Mouse (Mus musculus) intestine, embryonic 15.5 days (tissue): ENCODE measurements around the gene Ncl. TPM values are rescaled to one million over a fixed set of nuclear protein-coding genes. Genes with fewer than 3 reads are reported as not detected.

Experiments
- ATAC-seq: fragments of 200-750 bp; cut with Nextera tagmentation; 2 replicates; pipeline ENCODE4 v1.8.0; 2017; ENCODE audit warnings: moderate TSS enrichment, moderate library complexity
- H3K27ac ChIP-seq: fragments of 300-500 bp; sonication (generic); 2 replicates; pipeline ENCODE4 v1.5.1; 2015; ENCODE audit warnings: mild to moderate bottlenecking, inconsistent platforms
- H3K27me3 ChIP-seq: fragments of 300-500 bp; sonication (generic); replicated peaks from 2 replicates; pipeline ENCODE4 v1.6.1; 2015; ENCODE audit warnings: inconsistent platforms
- H3K36me3 ChIP-seq: fragments of 300-500 bp; sonication (generic); 2 replicates; pipeline ENCODE4 v1.6.1; 2015; ENCODE audit warnings: inconsistent platforms
- H3K4me1 ChIP-seq: fragments of 300-500 bp; sonication (generic); replicated peaks from 2 replicates; pipeline ENCODE4 v1.6.1; 2015; ENCODE audit warnings: inconsistent platforms
- H3K4me2 ChIP-seq: fragments of 300-500 bp; sonication (generic); replicated peaks from 2 replicates; pipeline ENCODE4 v1.6.1; 2015; ENCODE audit warnings: mild to moderate bottlenecking, inconsistent platforms
- H3K4me3 ChIP-seq: fragments of 300-500 bp; sonication (generic); replicated peaks from 2 replicates; pipeline ENCODE4 v1.5.1; 2015; ENCODE audit warnings: inconsistent platforms
- H3K9ac ChIP-seq: fragments of 300-500 bp; sonication (generic); 2 replicates; pipeline ENCODE4 v1.6.1; 2015; ENCODE audit warnings: inconsistent platforms
- H3K9me3 ChIP-seq: fragments of 300-500 bp; sonication (generic); 2 replicates; pipeline ENCODE4 v1.6.1; 2016; ENCODE audit warnings: inconsistent platforms
- WGBS: fragments of 180-500 bp; shearing (Covaris S2); methylation state at CpG from one replicate; pipeline ENCODE4 v1.1.7; 2015; 5-methylcytosine and 5-hydroxymethylcytosine counted together
- polyA plus RNA-seq: library from polyadenylated mRNA; unstranded; fragments of >200 nt; fragmentation: Nextera tagmentation; extraction: Ambion mirVana; gene quantifications from 2 replicates; pipeline ENCODE4 v1.2.1, GENCODE M21; 2015

Ncl gene
- polyA plus RNA-seq, 1 experiment from 2014 or later = 451 TPM

DNA sequence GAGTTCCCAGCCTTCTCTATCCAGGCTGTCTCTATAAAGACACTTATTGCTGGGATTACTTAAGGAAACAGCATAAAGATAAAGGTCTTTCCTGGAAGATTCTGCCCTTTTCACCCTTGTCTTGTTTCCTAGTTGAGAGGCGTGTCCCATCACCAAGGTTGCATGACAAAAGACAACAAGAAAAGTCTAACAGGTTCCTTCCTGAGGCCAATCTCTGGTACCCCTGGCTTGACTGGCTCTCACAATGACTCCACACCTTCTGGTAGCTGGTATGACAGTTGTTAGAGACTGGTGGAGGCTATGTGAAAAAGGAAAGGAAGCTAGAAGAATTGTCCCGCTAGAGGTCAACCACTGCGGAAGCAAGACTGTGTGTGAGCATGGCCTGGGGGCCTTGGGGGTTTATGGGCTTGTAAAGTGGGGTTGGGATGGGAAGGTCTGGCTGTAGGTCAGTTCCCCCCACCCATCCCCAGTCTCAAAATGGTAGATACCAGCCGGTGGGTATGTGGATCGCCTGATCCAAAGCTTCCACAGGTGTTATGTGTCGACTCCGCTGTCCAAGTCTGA is 49.8 kb downstream of the Ncl start:
- no peak overlapping the region for H3K4me2 ChIP-seq
- no peaks in the 10 kb centered on the region for H3K36me3 ChIP-seq
- no peak overlapping the region for H3K4me3 ChIP-seq
- H3K9ac ChIP-seq = no peak overlapping the region
- no peaks in the 10 kb centered on the region for H3K4me1 ChIP-seq
- 83% methylated on average over 7 of the region's 7 CpGs for WGBS
- ATAC-seq = no peak
- H3K9me3 ChIP-seq = no peaks in the 10 kb centered on the region
- H3K27ac ChIP-seq = no peak overlapping the region
- peaks cover 7% of the 10 kb centered on the region; the same call in 1 of the 2 replicates for H3K27me3 ChIP-seq

DNA sequence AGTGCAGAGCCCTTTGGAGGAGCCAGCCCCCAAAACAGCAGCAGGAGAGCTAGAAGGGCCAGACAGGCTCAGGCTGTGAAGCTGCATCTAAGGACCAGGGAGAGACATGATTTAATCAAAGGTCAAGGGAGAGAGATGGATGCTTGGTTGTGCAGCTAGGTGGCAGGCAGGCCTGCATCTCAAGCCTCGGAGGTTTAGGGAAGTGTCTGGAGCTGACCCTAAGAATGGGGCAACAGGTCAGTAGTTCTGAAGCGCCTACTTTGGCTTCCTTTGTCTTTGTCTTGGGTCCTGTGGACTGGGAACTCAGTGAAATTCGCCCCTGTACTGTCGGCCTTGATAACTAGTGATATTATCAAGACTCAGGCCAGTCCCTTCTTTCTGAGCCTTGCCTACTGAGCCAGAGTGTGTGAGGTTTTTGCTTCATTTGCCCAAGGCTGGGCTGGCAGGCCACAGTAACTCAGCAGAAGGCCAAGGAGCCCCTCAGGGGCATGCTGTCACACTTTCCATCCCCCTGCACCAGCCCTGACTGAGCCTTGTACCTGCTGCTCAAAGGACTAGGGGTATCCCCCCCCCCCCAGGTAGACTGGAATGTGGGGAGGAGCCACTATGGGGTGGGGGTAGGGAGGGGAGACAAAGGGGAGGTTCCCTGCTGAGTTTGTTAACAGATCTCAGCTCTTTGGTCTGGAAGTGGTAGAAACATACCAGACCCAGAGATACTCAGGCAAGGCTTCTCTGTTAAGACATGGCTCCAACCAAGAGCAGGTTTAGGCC is 51.1 kb downstream of the Ncl start:
- no peak overlapping the region for H3K4me3 ChIP-seq
- H3K27ac ChIP-seq = no peak overlapping the region
- ATAC-seq = no peak
- no peaks in the 10 kb centered on the region for H3K9me3 ChIP-seq
- H3K36me3 ChIP-seq = no peaks in the 10 kb centered on the region
- WGBS = 58% methylated on average over 4 of the region's 4 CpGs
- peaks cover 11% of the 10 kb centered on the region; the same call in 1 of the 2 replicates for H3K4me1 ChIP-seq
- peaks cover 20% of the 10 kb centered on the region for H3K27me3 ChIP-seq
- H3K9ac ChIP-seq = no peak overlapping the region
- H3K4me2 ChIP-seq = no peak overlapping the region

DNA sequence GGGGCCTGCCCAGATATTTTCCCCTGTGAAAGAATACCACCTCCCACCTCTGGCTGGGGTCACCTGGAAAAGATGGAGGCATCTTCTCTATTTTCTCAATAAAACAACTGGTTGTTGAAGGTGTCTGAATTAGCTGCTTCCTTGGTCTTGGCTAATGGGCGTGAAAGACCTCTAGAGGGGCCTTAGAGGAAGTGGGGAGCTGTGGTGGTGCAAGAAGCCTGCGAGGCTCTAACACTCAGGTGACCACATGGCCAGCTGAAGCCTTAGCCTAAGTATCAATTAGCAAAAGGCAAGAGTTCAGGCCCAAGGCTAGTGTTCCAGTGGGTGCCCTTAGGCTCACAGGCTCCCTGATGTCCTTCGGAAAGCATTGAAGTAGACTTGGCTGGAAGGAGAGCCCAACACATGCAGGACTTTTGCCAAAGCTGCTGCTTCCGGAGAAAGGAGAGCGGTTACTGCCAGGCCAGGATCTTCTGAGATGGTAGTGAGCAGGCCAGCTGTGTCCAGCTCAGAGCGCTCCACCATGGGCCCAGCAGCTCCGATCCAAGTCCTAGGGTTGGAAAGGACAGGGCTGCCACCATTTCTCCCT is 51.9 kb downstream of the Ncl start:
- peaks cover 22% of the 10 kb centered on the region for H3K27me3 ChIP-seq
- WGBS = 89% methylated on average over 7 of the region's 7 CpGs
- no peak overlapping the region for H3K4me2 ChIP-seq
- H3K4me3 ChIP-seq = no peak overlapping the region
- no peak for ATAC-seq
- no peak overlapping the region for H3K27ac ChIP-seq
- H3K36me3 ChIP-seq = no peaks in the 10 kb centered on the region
- H3K4me1 ChIP-seq = peaks cover 16% of the 10 kb centered on the region
- no peaks in the 10 kb centered on the region for H3K9me3 ChIP-seq
- H3K9ac ChIP-seq = no peak overlapping the region

DNA sequence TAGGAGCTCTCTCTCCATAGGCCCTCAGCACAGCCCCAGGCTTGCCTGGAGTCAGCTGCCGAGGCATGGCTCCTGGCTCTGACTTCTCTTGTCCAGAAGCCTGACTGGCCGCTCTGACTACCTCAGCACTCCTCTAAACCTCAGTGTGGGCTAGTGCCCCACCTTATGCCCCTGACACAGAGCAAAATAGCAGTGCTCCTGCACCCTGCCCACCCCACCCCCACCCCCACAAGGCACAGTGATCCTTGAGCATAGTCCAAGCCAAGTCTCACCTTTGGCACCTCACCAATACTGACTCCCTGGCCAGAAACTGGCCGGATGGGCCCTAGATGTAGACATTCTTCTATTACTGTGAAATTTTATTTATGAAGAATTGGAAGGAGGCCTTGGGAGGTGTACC is 52.5 kb downstream of the Ncl start:
- no peak overlapping the region for H3K4me2 ChIP-seq
- H3K4me3 ChIP-seq = no peak overlapping the region
- H3K4me1 ChIP-seq = peaks cover 16% of the 10 kb centered on the region
- H3K9me3 ChIP-seq = no peaks in the 10 kb centered on the region
- no peaks in the 10 kb centered on the region for H3K36me3 ChIP-seq
- WGBS = 89% methylated on average over 3 of the region's 3 CpGs
- no peak for ATAC-seq
- peaks cover 22% of the 10 kb centered on the region for H3K27me3 ChIP-seq
- no peak overlapping the region for H3K9ac ChIP-seq
- no peak overlapping the region for H3K27ac ChIP-seq

DNA sequence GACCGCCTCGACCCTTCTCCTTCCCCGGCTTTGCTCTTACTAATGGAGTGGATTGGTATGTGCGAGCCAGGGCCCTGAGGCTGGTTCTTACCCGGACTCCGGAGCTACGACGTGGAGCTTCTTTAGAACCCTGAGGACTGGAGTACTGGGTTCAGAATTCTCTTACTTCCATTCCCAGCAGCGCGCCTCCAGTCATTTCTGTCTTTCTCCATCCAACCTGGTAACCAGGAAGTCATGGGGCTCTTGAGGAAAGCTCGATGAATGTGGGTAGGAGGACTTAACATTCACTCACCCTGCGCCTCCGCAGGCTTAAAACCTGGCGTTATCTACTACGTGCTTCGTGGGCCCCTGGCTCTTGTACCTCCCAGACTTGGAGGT is 55.3 kb downstream of the Ncl start:
- Histone ChIP-seq H3K4me1 (peaks cover 16% of the 10 kb centered on the region), H3K9me3 (no peaks in the 10 kb centered on the region), H3K9ac (peak overlapping the region; percentile 64), H3K4me3 (peak overlapping the region; percentile 66), H3K27me3 (peaks cover 22% of the 10 kb centered on the region), H3K36me3 (no peaks in the 10 kb centered on the region), H3K4me2 (peak overlapping the region; percentile 98), H3K27ac (no peak overlapping the region)
- no peak for ATAC-seq
- 5% methylated on average over 16 of the region's 16 CpGs for WGBS

DNA sequence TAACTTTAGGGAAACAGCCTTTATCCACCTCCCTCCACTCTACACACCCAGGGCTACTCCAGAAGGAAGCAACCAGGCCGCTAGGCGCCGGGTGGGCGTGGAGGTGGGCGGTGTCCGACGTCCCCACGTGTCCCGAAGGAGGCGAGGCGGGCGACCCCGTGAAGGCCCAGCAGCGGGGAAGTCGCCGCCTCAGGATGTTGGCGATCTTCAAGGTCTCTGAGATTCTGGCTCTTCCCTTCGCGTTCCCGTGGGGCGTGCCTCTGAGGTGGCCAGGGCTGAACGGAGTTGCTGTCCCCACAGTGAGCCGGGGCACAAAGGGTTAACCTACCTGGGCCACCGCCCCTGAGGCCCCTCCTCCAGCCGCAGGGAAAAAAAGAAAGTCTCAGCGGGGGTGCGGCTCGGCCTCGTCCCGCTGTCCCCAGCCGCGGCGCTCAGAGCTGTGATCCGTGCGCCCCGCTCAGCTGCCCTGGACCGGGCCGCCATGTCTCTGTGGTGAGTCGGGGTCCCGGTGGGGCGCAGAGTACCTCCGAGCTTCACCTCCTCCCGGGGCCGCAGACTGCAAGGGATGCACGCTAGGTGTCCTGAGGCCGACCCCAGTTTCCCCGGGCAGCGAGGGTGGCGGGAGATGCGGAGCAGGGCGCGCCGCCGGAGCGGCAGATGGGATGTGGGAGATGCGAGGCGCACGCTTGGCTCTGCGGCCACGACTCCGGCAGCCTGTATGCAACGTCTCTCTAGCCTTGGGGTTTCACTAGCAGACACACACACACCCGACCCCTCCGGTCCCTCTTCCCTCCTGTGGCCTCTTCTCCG is 55.9 kb downstream of the Ncl start:
- under 1% methylated on average over 65 of the region's 65 CpGs for WGBS
- Histone ChIP-seq H3K4me1 (peaks cover 16% of the 10 kb centered on the region), H3K27me3 (peaks cover 22% of the 10 kb centered on the region), H3K4me3 (peak overlapping the region; percentile 66), H3K9ac (peak overlapping the region; percentile 64), H3K36me3 (no peaks in the 10 kb centered on the region), H3K9me3 (no peaks in the 10 kb centered on the region), H3K4me2 (peak overlapping the region; percentile 98), H3K27ac (no peak overlapping the region)
- peak; percentile 92 for ATAC-seq

DNA sequence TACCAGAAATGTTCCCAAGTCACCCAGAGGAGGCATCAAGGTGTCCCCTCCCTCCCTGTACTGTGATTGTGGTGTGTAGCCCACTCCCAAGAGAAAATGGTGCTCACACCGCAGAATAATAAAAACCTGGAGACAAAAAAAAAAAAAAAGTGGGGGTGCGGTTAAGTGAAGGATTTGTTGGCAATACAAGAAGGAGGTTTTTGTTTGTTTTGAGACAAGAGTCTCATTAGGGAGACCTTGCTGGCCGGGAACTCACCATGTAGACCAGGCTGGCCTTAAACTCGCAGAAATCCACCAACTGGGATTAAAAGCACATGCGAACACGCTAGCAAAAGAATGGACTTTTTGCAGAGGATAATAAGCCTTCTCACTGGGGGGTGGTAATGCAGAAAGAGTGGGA is 56.7 kb downstream of the Ncl start, which contains the start of gene B3gnt7:
Gene B3gnt7 (plus strand): TSS at position 301 of the 400 bp plus-strand sequence.
- Histone ChIP-seq H3K27ac (no peak within 1 kb of the TSS), H3K36me3 (no peaks in the 10 kb centered on the region), H3K4me3 (peak within 1 kb of the TSS; percentile 66), H3K9ac (peak within 1 kb of the TSS; percentile 64), H3K4me2 (peak within 1 kb of the TSS; percentile 98), H3K9me3 (no peaks in the 10 kb centered on the region), H3K4me1 (peaks cover 16% of the 10 kb centered on the region), H3K27me3 (peaks cover 22% of the 10 kb centered on the region)
- ATAC-seq = no peak
- 42% methylated on average over 6 of the region's 6 CpGs for WGBS

DNA sequence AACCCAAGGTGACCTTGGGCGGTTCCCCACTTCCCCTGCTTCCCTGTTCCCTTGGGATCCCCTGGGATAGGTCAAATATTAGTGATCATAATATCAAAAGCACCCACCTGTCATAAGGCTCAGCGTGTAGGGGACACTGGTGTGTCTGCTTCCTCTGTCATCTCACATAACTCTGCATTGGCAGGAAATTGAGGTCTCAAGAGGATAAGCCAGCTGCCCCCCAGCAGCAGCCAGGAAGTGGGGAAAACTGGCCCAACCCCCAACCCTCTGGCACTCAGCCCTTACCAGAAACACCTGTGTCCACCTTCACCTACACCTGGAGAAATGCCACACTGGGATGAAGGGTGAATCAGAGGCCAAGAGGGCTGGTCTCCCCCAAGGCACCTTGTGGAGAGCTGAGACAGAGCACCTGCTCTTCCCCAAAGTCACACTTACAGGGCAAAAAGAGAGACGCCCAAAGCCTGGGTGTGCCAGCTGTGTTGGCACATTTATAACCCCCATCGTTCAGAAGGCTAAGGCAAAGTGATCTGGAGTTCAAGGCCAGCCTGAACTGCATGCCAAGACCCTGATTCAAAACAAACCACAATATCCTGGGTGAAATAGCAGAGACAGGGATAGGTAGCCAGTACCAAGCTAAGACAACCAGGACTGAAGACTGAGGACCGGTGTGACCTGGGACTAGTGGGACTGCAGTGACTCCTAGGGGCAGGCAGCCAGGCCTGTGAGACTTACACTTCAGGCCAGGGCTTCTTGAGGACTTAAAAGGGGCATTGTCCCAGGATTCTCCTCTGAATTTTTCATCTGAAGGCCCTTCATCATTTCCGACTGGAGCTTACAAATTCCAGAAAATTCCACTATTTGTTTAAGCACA is 57.7 kb downstream of the Ncl start:
- no peak overlapping the region for H3K4me3 ChIP-seq
- H3K9me3 ChIP-seq = no peaks in the 10 kb centered on the region
- peaks cover 22% of the 10 kb centered on the region for H3K27me3 ChIP-seq
- no peak overlapping the region for H3K27ac ChIP-seq
- H3K4me1 ChIP-seq = peaks cover 16% of the 10 kb centered on the region
- no peak overlapping the region for H3K4me2 ChIP-seq
- 48% methylated on average over 6 of the region's 6 CpGs for WGBS
- no peak for ATAC-seq
- no peak overlapping the region for H3K9ac ChIP-seq
- H3K36me3 ChIP-seq = no peaks in the 10 kb centered on the region

DNA sequence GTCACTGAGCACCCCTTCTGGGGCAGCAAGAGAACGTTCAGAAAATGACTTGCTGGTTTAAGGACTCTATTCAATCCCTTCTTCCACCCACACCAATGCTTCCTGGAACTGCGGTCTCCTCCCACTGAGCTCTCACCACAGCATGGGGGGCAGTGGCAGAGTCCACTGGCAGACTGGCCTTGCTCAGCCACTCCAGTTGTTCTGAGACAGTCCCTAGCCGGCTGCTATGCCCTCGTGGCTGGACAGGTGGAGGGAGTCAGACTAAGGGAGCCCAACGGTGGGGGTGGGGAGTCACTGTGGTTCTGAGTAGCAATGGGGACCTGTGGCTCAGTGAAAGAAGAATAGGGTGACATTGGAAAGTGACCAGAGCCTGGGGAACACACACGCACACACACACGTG is 58.5 kb downstream of the Ncl start:
- no peak overlapping the region for H3K4me3 ChIP-seq
- peaks cover 22% of the 10 kb centered on the region for H3K27me3 ChIP-seq
- WGBS = 65% methylated on average over 7 of the region's 7 CpGs
- H3K4me2 ChIP-seq = no peak overlapping the region
- ATAC-seq = no peak
- H3K9me3 ChIP-seq = no peaks in the 10 kb centered on the region
- H3K36me3 ChIP-seq = no peaks in the 10 kb centered on the region
- no peak overlapping the region for H3K9ac ChIP-seq
- no peak overlapping the region for H3K27ac ChIP-seq
- H3K4me1 ChIP-seq = peaks cover 16% of the 10 kb centered on the region

DNA sequence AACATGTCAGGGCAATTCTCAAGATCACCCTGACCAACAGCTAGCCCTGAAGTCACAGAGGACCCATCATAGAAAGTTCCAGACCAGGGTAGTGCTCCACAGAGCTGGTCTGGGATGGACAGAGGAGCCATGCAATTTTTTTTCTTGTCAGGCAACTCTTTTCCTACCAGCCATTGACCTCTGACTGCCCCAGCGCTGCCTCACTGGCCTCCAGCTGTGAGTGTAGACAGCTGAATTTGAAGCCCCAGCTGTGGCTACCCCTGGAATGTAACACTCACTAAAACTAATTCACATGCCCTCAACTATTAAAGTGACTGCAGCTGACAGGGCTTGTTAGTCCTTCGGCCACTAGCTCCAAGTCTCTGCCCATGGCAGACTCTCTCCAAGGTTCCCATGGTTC is 59.1 kb downstream of the Ncl start:
- no peak overlapping the region for H3K4me2 ChIP-seq
- H3K27me3 ChIP-seq = peaks cover 22% of the 10 kb centered on the region
- H3K36me3 ChIP-seq = no peaks in the 10 kb centered on the region
- H3K27ac ChIP-seq = no peak overlapping the region
- WGBS = 56% methylated on average over 2 of the region's 2 CpGs
- H3K9me3 ChIP-seq = no peaks in the 10 kb centered on the region
- no peak for ATAC-seq
- no peak overlapping the region for H3K4me3 ChIP-seq
- H3K9ac ChIP-seq = no peak overlapping the region
- peaks cover 16% of the 10 kb centered on the region for H3K4me1 ChIP-seq
